Mouse (Mus musculus) induced T-regulatory cell, adult 2 months (primary cell): ENCODE measurements around the gene Atp1a1.
A peak's percentile ranks its signal among the peaks of the same experiment; 100 is the strongest.

Experiments
- DNase-seq: peaks from one replicate; pipeline ENCODE4 v3.0.0-alpha.2; 2012; ENCODE audit warnings: low read depth

The Atp1a1 gene

GRCm38 (mm10) chr3:101611012-101611812 is 6.7 kb upstream of the Atp1a1 start:
- no peak for DNase-seq

- no peak for DNase-seq
These were observed 4.8 kb upstream of the Atp1a1 start for GRCm38 (mm10) chr3:101609302-101609701.

- peak; percentile 65 for DNase-seq
These were observed 2.5 kb upstream of the Atp1a1 start for GRCm38 (mm10) chr3:101606861-101607455.

- DNase-seq = peak; percentile 83
These were observed 1.2 kb upstream of the Atp1a1 start for GRCm38 (mm10) chr3:101605721-101606120.

- DNase-seq = no peak
These were observed 807 bp upstream of the Atp1a1 start for GRCm38 (mm10) chr3:101605291-101605690.

- DNase-seq = peak; percentile 91
These were observed 579 bp downstream of the Atp1a1 start for GRCm38 (mm10) chr3:101603661-101604549.

- DNase-seq = no peak
These were observed 1.3 kb downstream of the Atp1a1 start for GRCm38 (mm10) chr3:101603194-101603593.

- DNase-seq = peak; percentile 46
These were observed 1.9 kb downstream of the Atp1a1 start for GRCm38 (mm10) chr3:101602511-101603055.

GRCm38 (mm10) chr3:101601687-101602086 is 2.8 kb downstream of the Atp1a1 start:
- DNase-seq = no peak

- no peak for DNase-seq
These were observed 3.4 kb downstream of the Atp1a1 start for GRCm38 (mm10) chr3:101601003-101601525.

GRCm38 (mm10) chr3:101599920-101600741 is 4.4 kb downstream of the Atp1a1 start:
- peak; percentile 65 for DNase-seq

- DNase-seq = no peak
These were observed 5.1 kb downstream of the Atp1a1 start for GRCm38 (mm10) chr3:101599191-101599919.

- peak; percentile 24 for DNase-seq
These were observed 6.1 kb downstream of the Atp1a1 start for GRCm38 (mm10) chr3:101598231-101598905.

GRCm38 (mm10) chr3:101597317-101598096 is 7.0 kb downstream of the Atp1a1 start:
- DNase-seq = peak; percentile 31

- no peak for DNase-seq
These were observed 7.8 kb downstream of the Atp1a1 start for GRCm38 (mm10) chr3:101596686-101597085.

- no peak for DNase-seq
These were observed 8.4 kb downstream of the Atp1a1 start for GRCm38 (mm10) chr3:101595866-101596630.

GRCm38 (mm10) chr3:101594982-101595381 is 9.5 kb downstream of the Atp1a1 start:
- no peak for DNase-seq

- no peak for DNase-seq
These were observed 11.2 kb downstream of the Atp1a1 start for GRCm38 (mm10) chr3:101593266-101593651.
